Comparison of ENCODE assay signal across 11 mouse cellular contexts in the genomic region with DNA sequence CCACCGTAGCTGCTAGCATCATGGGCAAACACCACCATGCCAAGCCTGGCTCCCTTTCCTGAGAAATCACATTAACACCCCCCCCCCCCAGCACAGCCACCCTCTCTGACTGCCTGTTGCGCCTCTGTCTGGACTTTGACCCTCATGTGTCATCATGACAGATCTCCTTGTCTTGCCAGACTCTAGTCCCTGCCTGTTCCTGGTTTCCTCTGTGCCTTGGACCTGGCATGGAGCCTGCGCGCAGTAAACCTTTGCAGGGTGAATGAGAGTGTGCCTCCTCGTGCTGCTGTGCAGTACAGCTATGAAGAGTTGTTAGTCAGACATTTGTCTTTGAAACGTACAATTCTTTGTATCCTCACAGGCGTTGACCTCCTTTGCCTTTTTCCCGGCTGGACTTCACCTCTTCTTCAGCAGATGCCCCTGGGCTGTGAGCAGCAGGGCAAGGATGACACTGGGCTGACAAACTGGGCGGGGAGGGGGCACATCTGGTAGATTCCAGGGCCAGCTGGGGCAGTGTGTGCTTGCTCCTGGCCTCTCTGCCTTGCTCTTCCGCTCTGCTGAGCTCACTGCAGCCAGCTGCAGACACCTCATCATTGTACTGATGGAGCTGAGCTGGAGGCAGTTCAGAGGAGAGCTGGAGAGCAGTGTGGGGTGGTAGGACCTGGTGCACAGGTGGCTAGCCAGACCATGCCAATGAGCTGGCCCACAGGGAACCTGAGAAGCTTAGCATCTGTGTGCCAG.
DNase-seq lines count a peak whose midpoint lies in the region; ATAC-seq lines count a peak whose summit lies in the region.
"Had no signal": no experiment of that assay in that cellular context is flagged by ENCODE, and none has a peak within 500 bp of the region (broad histone marks: within the 10 kb centered on the region; RNA-seq: fewer than 3 reads in every experiment).

No protein-coding gene starts in this region.

- H3K27ac ChIP-seq in midbrain, embryonic 13.5 days: no peak overlapping the region
- no peak overlapping the region for H3K27ac ChIP-seq in midbrain, embryonic 16.5 days (ENCODE audit: low read length)
- no peak overlapping the region for H3K27ac ChIP-seq in kidney, embryonic 15.5 days
- H3K27ac ChIP-seq in stomach, embryonic 15.5 days: peak overlapping the region; percentile 51; the same call in 1 of the 2 replicates
- H3K27ac ChIP-seq: limb, embryonic 13.5 days had no signal

- no peak overlapping the region for H3K9ac ChIP-seq in midbrain, embryonic 13.5 days (replicated peaks)
- no peak overlapping the region for H3K9ac ChIP-seq in midbrain, embryonic 16.5 days (ENCODE audit: low read depth, low read length)
- no peak overlapping the region for H3K9ac ChIP-seq in kidney, embryonic 15.5 days
- H3K9ac ChIP-seq in stomach, embryonic 15.5 days: no peak overlapping the region
- H3K9ac ChIP-seq: limb, embryonic 13.5 days had no signal

- peaks cover 13% of the 10 kb centered on the region for H3K4me1 ChIP-seq in midbrain, embryonic 13.5 days (replicated peaks)
- no peaks in the 10 kb centered on the region for H3K4me1 ChIP-seq in midbrain, embryonic 16.5 days (ENCODE audit: control insufficient read depth, insufficient read depth, low read length)
- peaks cover 28% of the 10 kb centered on the region; the same call in 1 of the 2 replicates for H3K4me1 ChIP-seq in kidney, embryonic 15.5 days
- H3K4me1 ChIP-seq in stomach, embryonic 15.5 days: no peaks in the 10 kb centered on the region

- no peaks in the 10 kb centered on the region for H3K9me3 ChIP-seq in midbrain, embryonic 13.5 days
- H3K9me3 ChIP-seq in midbrain, embryonic 16.5 days (replicated peaks; ENCODE audit: control insufficient read depth, low read length, poor library complexity, severe bottlenecking): no peaks in the 10 kb centered on the region
- no peaks in the 10 kb centered on the region for H3K9me3 ChIP-seq in kidney, embryonic 15.5 days (replicated peaks)
- no peaks in the 10 kb centered on the region for H3K9me3 ChIP-seq in stomach, embryonic 15.5 days
- H3K9me3 ChIP-seq: G1E; limb, embryonic 13.5 days had no signal

- 68% methylated on average over 10 of the region's 10 CpGs for WGBS in midbrain, embryonic 13.5 days
- 62% methylated on average over 10 of the region's 10 CpGs for WGBS in midbrain, embryonic 16.5 days
- WGBS in kidney, embryonic 15.5 days: 53% methylated on average over 10 of the region's 10 CpGs
- WGBS in stomach, embryonic 15.5 days: 41% methylated on average over 10 of the region's 10 CpGs

- DNase-seq in embryo, embryonic 9.5 days (ENCODE audit: extremely low spot score): peak; percentile 13
- DNase-seq in layer of hippocampus, postnatal 36 days: no peak
- DNase-seq in thymus, postnatal 10 days (ENCODE audit: low spot score in 2 of 2): no peak
- DNase-seq: gastrocnemius, postnatal 36 days had no signal

- 0 out of 2 replicates have a peak, but pooled peaks have one; percentile 28 for ATAC-seq in midbrain, embryonic 13.5 days
- ATAC-seq in midbrain, embryonic 16.5 days: no peak
- ATAC-seq in kidney, embryonic 15.5 days (replicated peaks; ENCODE audit: low FRiP score): peak; percentile 64
- peak; percentile 24; the same call in 1 of the 2 replicates for ATAC-seq in stomach, embryonic 15.5 days (ENCODE audit: insufficient read depth, low FRiP score, low read depth)
- ATAC-seq in frontal cortex, adult (ENCODE audit: low TSS enrichment): no peak

- H3K4me2 ChIP-seq in midbrain, embryonic 13.5 days (replicated peaks): no peak overlapping the region
- no peak overlapping the region for H3K4me2 ChIP-seq in midbrain, embryonic 16.5 days (ENCODE audit: low read length)
- no peak overlapping the region for H3K4me2 ChIP-seq in kidney, embryonic 15.5 days
- no peak overlapping the region for H3K4me2 ChIP-seq in stomach, embryonic 15.5 days
- H3K4me2 ChIP-seq: limb, embryonic 13.5 days had no signal

- H3K27me3 ChIP-seq in midbrain, embryonic 13.5 days: peaks cover 79% of the 10 kb centered on the region
- peaks cover 8% of the 10 kb centered on the region for H3K27me3 ChIP-seq in midbrain, embryonic 16.5 days (ENCODE audit: control insufficient read depth, insufficient read depth, low read depth, low read length)
- H3K27me3 ChIP-seq in kidney, embryonic 15.5 days: peaks cover 84% of the 10 kb centered on the region
- H3K27me3 ChIP-seq in stomach, embryonic 15.5 days (replicated peaks): peaks cover 7% of the 10 kb centered on the region; the same call in 1 of the 2 replicates

- H3K4me3 ChIP-seq in midbrain, embryonic 13.5 days (replicated peaks): no peak overlapping the region
- H3K4me3 ChIP-seq in midbrain, embryonic 16.5 days (ENCODE audit: low read depth, low read length): no peak overlapping the region
- H3K4me3 ChIP-seq in kidney, embryonic 15.5 days (replicated peaks): no peak overlapping the region
- H3K4me3 ChIP-seq in stomach, embryonic 15.5 days (replicated peaks): no peak overlapping the region
- H3K4me3 ChIP-seq: limb, embryonic 13.5 days had no signal

- no peaks in the 10 kb centered on the region for H3K36me3 ChIP-seq in midbrain, embryonic 13.5 days
- no peaks in the 10 kb centered on the region for H3K36me3 ChIP-seq in midbrain, embryonic 16.5 days (ENCODE audit: control insufficient read depth, insufficient read depth, low read length)
- no peaks in the 10 kb centered on the region for H3K36me3 ChIP-seq in kidney, embryonic 15.5 days
- H3K36me3 ChIP-seq in stomach, embryonic 15.5 days: no peaks in the 10 kb centered on the region
- H3K36me3 ChIP-seq: G1E; limb, embryonic 13.5 days had no signal

Comparison
In these comparisons a context has a peak if more than half of its experiments do, and no peak if none do; other contexts are left out.
1. ATAC-seq: peak in midbrain, embryonic 13.5 days (single experiment), kidney, embryonic 15.5 days (single experiment) and stomach, embryonic 15.5 days (single experiment); none in midbrain, embryonic 16.5 days (single experiment) and frontal cortex, adult (single experiment).